Mouse (Mus musculus): ENCODE data around the gene Smim15. TPM values are rescaled to one million over a fixed set of nuclear protein-coding genes. Genes with fewer than 3 reads are reported as not detected.

The Smim15 gene
- polyA plus RNA-seq, 1 experiment from 2014 or later: 28.0 TPM

DNA sequence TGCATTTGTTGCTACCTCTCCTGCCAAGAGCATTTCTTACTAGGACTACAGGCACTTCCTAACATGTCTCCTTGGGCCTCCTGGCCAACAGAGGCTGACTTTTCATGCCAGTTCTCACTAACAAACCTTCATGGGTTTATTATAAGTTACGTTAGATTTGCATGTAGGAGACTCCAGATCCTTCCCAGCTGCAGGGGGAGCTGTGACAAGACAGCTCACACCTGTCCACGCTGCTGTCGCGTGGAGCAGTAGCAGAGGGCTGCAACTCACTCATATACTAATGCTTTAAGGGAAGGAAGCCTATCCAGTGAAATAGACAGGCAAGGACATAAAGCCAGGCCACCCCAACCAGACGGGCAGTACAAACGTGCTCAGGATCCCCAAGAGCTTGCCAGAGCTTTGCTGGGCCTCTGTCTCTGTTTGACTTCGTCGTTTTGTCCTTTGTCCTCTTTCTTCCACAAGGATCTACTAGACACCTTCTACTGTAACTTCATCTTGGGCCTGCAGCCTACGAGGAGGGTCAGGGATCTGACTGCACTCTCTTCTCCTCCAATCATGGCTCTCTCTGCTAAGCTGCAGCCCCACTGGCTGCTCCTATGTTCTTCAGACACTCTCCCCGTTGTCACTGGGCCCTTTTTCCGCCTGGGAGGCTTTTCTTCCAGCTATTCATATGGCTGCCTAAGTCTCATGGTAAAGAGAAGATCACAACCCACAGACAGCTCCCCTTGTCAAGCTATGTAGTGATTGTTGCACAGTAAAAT lies 19.3 kb downstream of the Smim15 start:
- no peaks in the 10 kb centered on the region for H3K27me3 ChIP-seq
- H3K27ac ChIP-seq: no peak overlapping the region
- H3K36me3 ChIP-seq: no peaks in the 10 kb centered on the region
- no peak overlapping the region for H3K9ac ChIP-seq
- DNase-seq: no peak
- H3K9me3 ChIP-seq (replicated peaks): no peaks in the 10 kb centered on the region
- peaks cover 8% of the 10 kb centered on the region; the same call in 1 of the 2 replicates for H3K4me1 ChIP-seq (replicated peaks)
- H3K4me3 ChIP-seq (replicated peaks): no peak overlapping the region
- 74% methylated on average over 11 of the region's 11 CpGs for WGBS (ENCODE audit: insufficient replicate concordance)
- no peak for ATAC-seq (ENCODE audit: low read depth)
- no peak overlapping the region for H3K4me2 ChIP-seq

DNA sequence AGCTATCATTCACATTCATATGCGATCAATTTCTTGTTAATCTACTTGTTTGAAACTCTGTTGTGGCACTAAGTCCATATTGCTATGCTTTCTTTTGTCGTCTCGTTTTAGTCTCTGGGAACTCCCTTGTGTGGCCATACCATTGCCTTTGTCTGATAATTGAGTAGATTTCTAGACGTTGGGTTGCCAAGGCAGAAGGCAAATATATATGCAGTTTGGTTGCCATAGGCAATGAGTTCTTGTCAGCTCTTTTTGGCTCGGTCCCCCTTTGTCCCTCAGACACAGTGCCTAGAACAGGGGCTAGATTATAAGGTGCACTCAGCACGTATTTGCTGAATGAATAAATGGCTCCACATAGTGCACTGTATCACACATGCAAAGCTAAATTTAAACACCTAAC lies 20.1 kb downstream of the Smim15 start:
- 72% methylated on average over 6 of the region's 6 CpGs for WGBS (ENCODE audit: insufficient replicate concordance)
- no peak overlapping the region for H3K9ac ChIP-seq

DNA sequence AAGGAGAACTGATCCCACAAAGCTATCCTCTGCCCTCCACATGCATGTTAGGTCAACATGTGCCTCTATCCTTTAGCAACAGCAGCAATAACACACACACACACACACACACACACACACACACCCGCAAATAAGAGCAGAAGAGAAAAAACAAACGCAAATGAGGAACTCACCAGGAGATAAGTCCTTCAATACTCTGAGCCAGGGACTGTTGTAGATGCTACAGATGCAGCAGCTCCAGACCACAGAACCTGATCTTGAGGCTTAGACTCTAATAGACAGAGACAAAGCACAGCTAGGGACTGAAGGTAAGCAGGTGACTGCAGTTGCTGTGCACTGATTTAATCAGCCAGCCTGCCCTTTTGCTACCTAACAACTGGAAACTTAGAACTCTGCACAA lies 21.8 kb downstream of the Smim15 start:
- DNase-seq (no peak), ATAC-seq (ENCODE audit: low read depth) (no peak)
- Histone ChIP-seq H3K36me3 (no peaks in the 10 kb centered on the region), H3K4me3 (replicated peaks) (no peak overlapping the region), H3K4me1 (replicated peaks) (peaks cover 8% of the 10 kb centered on the region; the same call in 1 of the 2 replicates), H3K9me3 (replicated peaks) (no peaks in the 10 kb centered on the region), H3K9ac (no peak overlapping the region), H3K27ac (no peak overlapping the region), H3K27me3 (no peaks in the 10 kb centered on the region), H3K4me2 (no peak overlapping the region)
- 28% methylated on average over 2 of the region's 2 CpGs for WGBS (ENCODE audit: insufficient replicate concordance)

More for the DNA sequence above, 20.1 kb downstream of the Smim15 start:
- no peak for ATAC-seq (ENCODE audit: low read depth)
- no peaks in the 10 kb centered on the region for H3K36me3 ChIP-seq
- no peak for DNase-seq
- no peak overlapping the region for H3K4me3 ChIP-seq (replicated peaks)
- no peaks in the 10 kb centered on the region for H3K9me3 ChIP-seq (replicated peaks)
- H3K4me1 ChIP-seq (replicated peaks): peaks cover 8% of the 10 kb centered on the region; the same call in 1 of the 2 replicates
- H3K27me3 ChIP-seq: no peaks in the 10 kb centered on the region
- no peak overlapping the region for H3K27ac ChIP-seq
- H3K4me2 ChIP-seq: no peak overlapping the region

DNA sequence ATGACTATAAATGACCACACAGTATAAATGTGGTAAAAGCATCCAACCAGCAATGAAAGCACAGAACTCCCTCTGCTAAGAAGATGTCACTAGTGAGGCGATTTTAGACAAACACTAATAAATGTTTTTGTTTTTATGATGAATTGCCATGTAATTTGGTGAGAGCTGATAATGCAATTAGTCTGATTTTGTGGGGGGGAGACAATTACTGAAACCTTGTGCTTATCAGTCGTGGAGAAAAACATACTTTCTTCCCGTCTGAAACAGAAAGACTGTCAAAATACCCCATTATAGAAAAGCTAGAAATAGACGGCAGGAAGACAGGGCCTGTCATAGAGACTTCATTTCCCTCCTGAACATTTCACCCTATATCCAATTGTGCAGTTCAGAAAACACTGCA lies 24.9 kb downstream of the Smim15 start:
- H3K4me1 ChIP-seq (replicated peaks): no peaks in the 10 kb centered on the region
- 24% methylated on average over 4 of the region's 4 CpGs for WGBS (ENCODE audit: insufficient replicate concordance)
- no peaks in the 10 kb centered on the region for H3K36me3 ChIP-seq
- no peaks in the 10 kb centered on the region for H3K27me3 ChIP-seq
- no peak overlapping the region for H3K9ac ChIP-seq
- no peak overlapping the region for H3K27ac ChIP-seq
- ATAC-seq (ENCODE audit: low read depth): no peak
- no peaks in the 10 kb centered on the region for H3K9me3 ChIP-seq (replicated peaks)
- no peak for DNase-seq
- no peak overlapping the region for H3K4me3 ChIP-seq (replicated peaks)
- no peak overlapping the region for H3K4me2 ChIP-seq

DNA sequence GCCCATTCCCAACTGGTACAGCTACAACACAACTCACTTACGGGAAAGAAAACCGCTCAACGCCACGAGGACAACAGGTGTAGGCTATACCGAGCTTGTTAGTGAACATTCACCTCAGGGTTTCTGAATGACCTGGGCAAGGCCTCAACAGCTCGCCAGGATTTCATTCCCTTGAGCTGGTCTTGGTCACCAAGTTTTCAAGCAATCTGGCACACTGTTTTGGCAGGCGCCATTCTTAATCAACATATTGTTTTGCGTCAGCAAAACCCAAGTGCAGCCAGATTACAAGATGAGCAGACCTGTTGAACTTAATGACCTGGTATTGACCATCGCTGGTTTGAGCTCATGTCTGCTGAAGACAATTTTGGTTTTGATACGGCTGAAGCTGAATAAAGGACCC lies 25.9 kb downstream of the Smim15 start:
- DNase-seq: no peak
- Histone ChIP-seq H3K9ac (no peak overlapping the region), H3K4me1 (replicated peaks) (no peaks in the 10 kb centered on the region), H3K4me3 (replicated peaks) (no peak overlapping the region), H3K27ac (no peak overlapping the region), H3K27me3 (no peaks in the 10 kb centered on the region), H3K4me2 (no peak overlapping the region), H3K36me3 (no peaks in the 10 kb centered on the region), H3K9me3 (replicated peaks) (no peaks in the 10 kb centered on the region)
- 85% methylated on average over 10 of the region's 10 CpGs for WGBS (ENCODE audit: insufficient replicate concordance)
- ATAC-seq (ENCODE audit: low read depth): no peak

DNA sequence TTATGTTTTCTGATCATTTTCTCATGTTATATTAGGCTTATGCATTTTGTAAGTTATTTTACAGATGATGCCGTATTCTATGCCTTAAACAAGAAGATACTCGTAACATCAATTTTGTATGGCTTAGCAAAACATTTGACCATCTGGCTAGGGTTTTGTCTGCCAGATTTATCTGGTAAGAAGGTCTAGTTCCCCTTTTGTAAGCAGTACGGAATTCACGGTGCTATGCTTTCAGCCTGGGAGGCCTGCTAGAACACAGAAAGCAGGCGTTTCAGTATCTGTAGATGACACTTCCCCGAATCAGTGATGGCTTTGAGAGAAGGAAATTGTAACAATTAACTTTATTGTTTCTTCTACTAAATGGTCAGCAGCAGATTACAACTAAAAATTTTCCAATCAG lies 33.2 kb downstream of the Smim15 start:
- Histone ChIP-seq H3K4me2 (no peak overlapping the region), H3K4me1 (replicated peaks) (no peaks in the 10 kb centered on the region), H3K4me3 (replicated peaks) (no peak overlapping the region), H3K9ac (no peak overlapping the region), H3K36me3 (no peaks in the 10 kb centered on the region), H3K9me3 (replicated peaks) (no peaks in the 10 kb centered on the region), H3K27ac (no peak overlapping the region), H3K27me3 (no peaks in the 10 kb centered on the region)
- ATAC-seq (ENCODE audit: low read depth) (no peak), DNase-seq (no peak)
- 57% methylated on average over 6 of the region's 6 CpGs for WGBS (ENCODE audit: insufficient replicate concordance)

DNA sequence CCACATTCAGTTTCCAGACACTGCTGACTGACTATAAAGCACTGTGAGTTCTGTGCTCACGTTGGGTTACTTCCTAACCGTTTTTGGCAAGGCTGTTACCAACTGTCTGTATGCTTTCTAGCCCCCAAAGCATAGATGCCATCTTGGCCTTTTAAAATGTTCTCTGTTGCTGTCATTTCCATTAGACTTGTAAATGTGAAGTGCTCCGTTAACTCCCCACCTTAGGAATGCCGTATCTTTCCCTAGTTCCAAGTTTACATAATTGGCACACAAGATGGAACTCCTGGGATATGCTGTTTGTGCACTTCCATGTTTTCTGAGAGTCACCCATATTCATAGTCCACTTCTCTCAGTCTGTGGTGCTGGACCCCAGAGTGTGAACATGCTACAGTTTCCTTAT lies 33.7 kb downstream of the Smim15 start:
- Histone ChIP-seq H3K4me1 (replicated peaks) (no peaks in the 10 kb centered on the region), H3K27me3 (no peaks in the 10 kb centered on the region), H3K27ac (no peak overlapping the region), H3K36me3 (no peaks in the 10 kb centered on the region), H3K4me2 (no peak overlapping the region), H3K9ac (no peak overlapping the region), H3K4me3 (replicated peaks) (no peak overlapping the region), H3K9me3 (replicated peaks) (no peaks in the 10 kb centered on the region)
- ATAC-seq (ENCODE audit: low read depth): no peak
- WGBS (ENCODE audit: insufficient replicate concordance): 83% methylated on average over 4 of the region's 4 CpGs
- no peak for DNase-seq

DNA sequence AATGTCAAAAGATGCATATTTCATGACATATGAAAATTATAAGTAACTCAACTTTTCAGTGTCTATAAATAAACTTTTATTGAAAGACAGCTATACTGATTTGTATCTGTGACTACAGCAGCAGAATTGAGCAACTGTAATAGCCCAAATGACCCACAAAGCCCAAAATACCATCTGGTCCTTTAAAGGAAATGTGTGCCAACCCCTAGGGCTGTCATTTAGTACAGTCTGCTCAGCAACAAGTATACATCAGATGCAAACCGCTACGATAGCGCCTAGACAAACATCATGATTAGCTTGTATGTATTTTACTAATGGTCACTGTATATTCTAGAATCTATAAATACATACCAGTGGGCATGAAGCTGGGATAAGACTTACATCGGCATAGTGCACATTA lies 39.8 kb downstream of the Smim15 start:
- H3K4me2 ChIP-seq: no peak overlapping the region
- no peak overlapping the region for H3K27ac ChIP-seq
- no peaks in the 10 kb centered on the region for H3K9me3 ChIP-seq (replicated peaks)
- DNase-seq (no peak), ATAC-seq (ENCODE audit: low read depth) (no peak)
- H3K27me3 ChIP-seq: no peaks in the 10 kb centered on the region
- no peaks in the 10 kb centered on the region for H3K36me3 ChIP-seq
- WGBS (ENCODE audit: insufficient replicate concordance): 77% methylated on average over 4 of the region's 4 CpGs
- no peak overlapping the region for H3K4me3 ChIP-seq (replicated peaks)
- H3K4me1 ChIP-seq (replicated peaks): no peaks in the 10 kb centered on the region
- H3K9ac ChIP-seq: no peak overlapping the region

DNA sequence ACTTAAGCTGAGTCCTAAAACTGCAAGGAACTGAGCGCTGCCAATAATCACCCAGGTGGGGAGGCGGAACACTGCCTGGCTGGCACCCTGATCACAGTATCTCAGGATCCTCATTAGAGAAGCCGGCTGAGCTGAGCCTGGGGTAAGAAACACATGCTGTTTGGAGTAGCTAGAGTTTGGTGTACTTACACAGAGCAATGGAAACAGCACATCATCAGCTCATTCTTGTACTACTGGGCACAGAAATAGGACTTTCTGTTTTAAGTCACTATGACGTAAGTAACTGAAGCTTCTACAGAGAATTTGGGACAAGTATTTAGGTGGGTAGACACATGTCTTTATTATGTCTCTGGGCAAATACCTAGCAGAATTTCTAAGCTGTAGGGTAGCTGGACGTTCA lies 41.8 kb downstream of the Smim15 start:
- no peak overlapping the region for H3K4me2 ChIP-seq
- no peak overlapping the region for H3K27ac ChIP-seq
- H3K9ac ChIP-seq: no peak overlapping the region
- H3K27me3 ChIP-seq: no peaks in the 10 kb centered on the region
- DNase-seq (no peak), ATAC-seq (ENCODE audit: low read depth) (no peak)
- no peak overlapping the region for H3K4me3 ChIP-seq (replicated peaks)
- no peaks in the 10 kb centered on the region for H3K4me1 ChIP-seq (replicated peaks)
- no peaks in the 10 kb centered on the region for H3K36me3 ChIP-seq
- H3K9me3 ChIP-seq (replicated peaks): no peaks in the 10 kb centered on the region
- WGBS (ENCODE audit: insufficient replicate concordance): 78% methylated on average over 5 of the region's 5 CpGs

DNA sequence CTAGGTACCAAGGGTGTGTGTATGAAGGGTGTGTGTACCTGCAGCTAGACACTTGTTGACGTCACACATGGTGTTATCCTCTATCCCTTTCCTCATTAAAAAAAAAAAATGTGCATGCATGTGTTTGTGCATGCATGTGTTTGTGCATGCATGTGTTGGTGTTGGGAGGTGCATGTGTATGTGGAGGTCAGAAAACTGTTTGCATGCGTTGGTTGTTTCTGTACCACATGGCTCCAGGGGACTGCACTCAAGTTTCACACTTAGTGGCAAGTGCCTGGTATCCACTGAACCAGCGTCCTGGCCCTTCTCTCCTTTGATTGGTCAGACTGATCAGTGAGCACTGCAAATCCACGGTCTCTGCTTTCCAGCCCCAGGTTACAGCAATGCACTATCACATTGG lies 42.5 kb downstream of the Smim15 start:
- WGBS (ENCODE audit: insufficient replicate concordance): 67% methylated on average over 4 of the region's 4 CpGs

DNA sequence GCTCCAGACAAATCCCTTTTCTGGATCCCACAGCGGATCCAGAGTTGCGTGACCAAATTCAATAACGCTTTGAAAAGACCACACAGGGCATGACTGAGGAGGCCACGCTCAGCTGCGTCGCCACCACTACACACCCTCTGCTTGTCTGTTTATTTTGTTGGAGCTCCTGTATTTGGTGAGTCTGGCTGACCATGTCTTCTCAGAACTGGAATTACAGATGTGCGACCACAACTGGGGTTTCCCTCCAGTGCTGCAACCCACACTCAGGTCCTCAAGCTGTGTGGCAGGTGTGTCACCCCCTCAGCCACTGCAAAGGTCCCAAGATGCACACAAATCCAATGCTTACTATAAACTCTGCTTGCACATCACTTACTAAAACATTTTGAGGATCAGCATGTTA lies 48.0 kb downstream of the Smim15 start:
- 75% methylated on average over 7 of the region's 7 CpGs for WGBS (ENCODE audit: insufficient replicate concordance)
- no peaks in the 10 kb centered on the region for H3K9me3 ChIP-seq (replicated peaks)
- no peak for DNase-seq
- no peak overlapping the region for H3K4me2 ChIP-seq
- no peaks in the 10 kb centered on the region for H3K36me3 ChIP-seq
- no peak for ATAC-seq (ENCODE audit: low read depth)
- no peak overlapping the region for H3K9ac ChIP-seq
- no peak overlapping the region for H3K27ac ChIP-seq
- no peak overlapping the region for H3K4me3 ChIP-seq (replicated peaks)
- no peaks in the 10 kb centered on the region for H3K27me3 ChIP-seq
- H3K4me1 ChIP-seq (replicated peaks): peaks cover 6% of the 10 kb centered on the region; the same call in 1 of the 2 replicates

More for the DNA sequence above, 42.5 kb downstream of the Smim15 start:
- H3K4me3 ChIP-seq (replicated peaks): no peak overlapping the region
- no peak overlapping the region for H3K4me2 ChIP-seq
- ATAC-seq (ENCODE audit: low read depth) (no peak), DNase-seq (no peak)
- no peaks in the 10 kb centered on the region for H3K36me3 ChIP-seq
- no peaks in the 10 kb centered on the region for H3K9me3 ChIP-seq (replicated peaks)
- no peaks in the 10 kb centered on the region for H3K27me3 ChIP-seq
- H3K9ac ChIP-seq: no peak overlapping the region
- H3K4me1 ChIP-seq (replicated peaks): no peaks in the 10 kb centered on the region
- no peak overlapping the region for H3K27ac ChIP-seq

DNA sequence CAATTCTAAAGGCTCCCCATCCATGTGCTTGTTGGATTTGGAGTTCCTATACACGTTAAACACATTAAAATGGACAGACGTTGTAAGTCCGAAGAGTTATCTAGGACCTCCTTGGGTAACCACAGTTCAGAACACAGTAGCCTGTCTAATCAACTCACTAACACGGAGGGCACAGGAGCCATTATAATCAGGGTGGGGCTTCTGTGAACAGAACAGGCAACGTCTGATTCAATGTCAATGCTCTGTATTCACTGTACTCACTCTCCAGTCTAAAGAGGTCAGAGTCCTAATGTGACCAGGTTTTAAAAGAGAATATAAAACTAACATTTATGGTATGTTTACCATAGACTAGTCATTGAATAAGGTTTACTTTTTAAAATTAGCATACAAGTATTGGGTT lies 50.4 kb downstream of the Smim15 start:
- ATAC-seq (ENCODE audit: low read depth): peak; percentile 65; the same call in 1 of the 2 replicates
- no peak overlapping the region for H3K9ac ChIP-seq
- H3K4me3 ChIP-seq (replicated peaks): no peak overlapping the region
- H3K36me3 ChIP-seq: peaks cover 3% of the 10 kb centered on the region; the same call in 1 of the 2 replicates
- 52% methylated on average over 5 of the region's 5 CpGs for WGBS (ENCODE audit: insufficient replicate concordance)
- no peaks in the 10 kb centered on the region for H3K9me3 ChIP-seq (replicated peaks)
- DNase-seq: no peak
- H3K4me1 ChIP-seq (replicated peaks): peaks cover 6% of the 10 kb centered on the region; the same call in 1 of the 2 replicates
- H3K27me3 ChIP-seq: no peaks in the 10 kb centered on the region
- H3K27ac ChIP-seq: no peak overlapping the region
- H3K4me2 ChIP-seq: no peak overlapping the region
